Mouse (Mus musculus) cerebellum, adult 9-10 months (tissue): ENCODE results near the gene Ifi211.
"Not testable (repeated sequence)": the region's sequence is repeated elsewhere in the genome, so short reads cannot be mapped to it uniquely, and the experiment has no call there.

Experiments used
- DNase-seq: peaks from one replicate; pipeline ENCODE4 v3.0.0; 2022

Ifi211 gene

DNA sequence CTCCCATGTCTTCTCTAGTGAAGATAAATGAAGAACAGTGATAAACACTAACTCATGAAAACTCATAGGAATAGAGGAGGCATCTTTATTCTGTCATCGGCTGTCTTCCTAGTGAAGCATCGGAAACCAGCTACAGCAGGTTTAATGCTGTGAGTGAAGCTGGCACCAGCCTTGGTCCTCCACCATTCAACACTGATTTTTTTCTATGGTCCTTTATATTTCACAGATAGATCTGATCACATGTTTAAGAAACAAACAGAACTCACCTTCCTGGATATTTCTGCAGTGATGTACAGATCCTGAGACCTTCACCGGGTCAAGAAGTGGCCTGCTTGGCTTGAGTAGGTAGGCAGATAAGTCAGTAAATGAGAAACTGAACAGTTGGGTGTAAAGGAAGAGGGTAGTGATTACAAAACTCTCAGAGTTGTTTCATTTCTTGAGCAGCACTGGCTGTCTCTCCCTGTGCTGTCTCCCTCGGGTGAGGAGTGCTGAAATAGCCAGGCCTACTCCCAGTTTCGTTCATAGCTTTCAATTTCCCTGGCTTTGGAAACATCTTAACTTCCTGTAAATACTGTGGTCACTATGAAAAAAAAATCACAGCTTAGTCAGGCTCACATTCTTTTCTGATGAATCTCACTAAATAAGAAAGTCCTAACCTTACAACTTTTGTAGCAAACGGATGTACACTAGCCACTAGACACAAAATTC is at the start of gene Ifi211:
Gene Ifi211, minus strand, starts transcription at position 499 of the 708 bp plus-strand sequence.
- not testable (repeated sequence) for DNase-seq

DNA sequence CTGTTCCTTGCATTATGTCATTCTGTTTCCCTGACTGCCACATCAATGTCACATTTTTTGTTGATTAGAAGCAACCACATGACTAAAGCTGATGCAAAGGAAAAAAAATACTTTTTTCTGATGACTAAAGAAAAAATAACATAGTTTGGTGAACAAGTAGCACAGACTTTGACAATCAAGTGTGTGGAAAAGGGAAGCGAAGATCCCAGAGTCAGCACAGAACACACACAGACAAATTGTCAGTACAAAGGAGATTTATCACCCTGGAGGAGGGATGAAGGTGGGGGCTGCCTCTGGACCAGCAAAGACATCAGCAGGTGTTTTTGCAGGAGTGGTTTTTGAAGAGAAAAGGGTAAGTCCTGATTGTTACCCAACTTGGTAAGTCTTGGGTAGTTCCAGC is 48.6 kb upstream of the Ifi211 start:
- not testable (repeated sequence) for DNase-seq

DNA sequence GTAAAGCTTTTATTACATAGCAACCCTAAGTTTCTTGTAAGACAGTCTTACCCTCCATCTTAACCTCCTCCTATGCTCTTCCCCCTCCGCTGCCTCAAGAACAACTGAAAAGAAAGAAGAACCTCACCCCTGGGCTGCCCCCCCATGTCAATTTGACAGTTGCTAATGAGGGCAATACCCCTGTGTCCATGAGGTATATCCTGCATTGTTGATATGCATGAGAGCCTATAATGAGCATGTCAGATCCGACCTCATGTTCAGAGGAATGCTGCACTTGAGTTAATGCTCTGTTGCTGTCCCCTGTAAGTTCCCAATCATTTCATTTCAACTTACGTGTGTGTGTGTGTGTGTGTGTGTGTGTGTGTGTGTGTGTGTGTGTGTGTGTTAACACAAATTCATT is 47.2 kb upstream of the Ifi211 start:
- DNase-seq = not testable (repeated sequence)

GRCm38 (mm10) chr1:173955839-173956527 is 43.1 kb upstream of the Ifi211 start:
- not testable (repeated sequence) for DNase-seq

DNA sequence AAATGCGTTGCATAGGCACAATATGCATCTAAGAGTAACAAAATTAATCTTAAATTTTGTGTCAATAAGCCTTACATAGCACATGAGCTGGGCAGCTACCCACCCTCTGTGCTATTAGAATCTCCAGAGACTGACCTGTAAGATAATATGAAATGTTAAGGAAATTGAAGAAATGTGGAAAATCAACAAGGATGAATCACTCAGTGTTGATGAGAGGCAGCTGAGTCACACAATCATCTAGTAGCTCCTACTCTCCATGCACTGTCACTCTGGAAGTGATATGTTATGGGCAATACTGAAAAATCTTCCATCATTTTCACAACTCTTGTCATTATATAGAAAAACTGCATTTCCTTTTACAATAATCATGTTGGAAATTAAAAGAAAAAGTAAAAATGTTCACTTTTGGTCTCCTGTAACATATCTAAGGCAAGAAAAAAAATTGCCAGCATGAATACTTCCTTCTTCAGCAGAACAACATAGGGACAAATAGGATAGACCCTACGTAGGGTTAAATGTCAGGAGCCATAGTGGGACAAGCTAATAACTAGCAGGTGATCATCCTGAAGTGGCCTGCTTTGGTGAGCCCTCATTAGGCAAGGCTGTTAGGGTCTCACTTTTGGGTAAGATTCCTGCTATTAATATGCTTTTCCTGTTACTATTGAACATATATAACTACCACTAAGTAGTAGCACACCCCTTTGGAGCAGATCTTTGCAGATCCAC is 42.4 kb upstream of the Ifi211 start:
- no peak for DNase-seq

GRCm38 (mm10) chr1:173953563-173953962 is 40.7 kb upstream of the Ifi211 start:
- no peak for DNase-seq

DNA sequence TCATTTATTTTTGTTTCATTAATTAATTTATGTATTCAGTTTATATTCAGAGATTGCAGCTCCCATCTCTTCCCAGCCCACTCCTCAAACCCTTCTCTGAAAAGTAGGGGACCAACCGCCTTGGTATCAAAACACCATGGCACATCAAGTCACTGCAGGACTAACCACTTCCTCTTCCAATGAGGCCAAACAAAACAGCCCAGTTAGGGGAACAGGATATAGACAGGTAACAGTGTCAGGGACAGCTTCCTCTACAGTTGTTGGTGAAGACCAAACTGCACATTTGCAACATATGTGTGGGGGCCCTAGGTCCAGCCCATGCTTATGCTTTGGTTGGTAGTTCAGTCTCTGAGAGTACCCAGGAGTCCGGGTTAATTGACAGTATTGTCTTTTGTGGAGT is 36.2 kb upstream of the Ifi211 start:
- DNase-seq = not testable (repeated sequence)

DNA sequence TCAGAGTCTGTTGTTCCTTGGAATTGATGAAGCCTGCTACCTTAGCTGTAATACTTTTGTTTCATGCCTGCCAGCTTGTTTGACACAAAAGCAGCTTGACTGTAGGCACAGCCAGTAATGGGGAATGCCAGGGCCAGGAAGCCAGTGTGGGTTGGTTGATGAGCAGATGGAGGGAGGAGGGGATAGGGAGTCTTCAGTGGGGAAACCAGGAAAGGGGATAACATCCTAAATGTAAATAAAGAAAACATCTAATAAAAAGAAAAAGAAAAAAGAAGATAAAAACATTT is 29.9 kb upstream of the Ifi211 start:
- DNase-seq = not testable (repeated sequence)

- not testable (repeated sequence) for DNase-seq
Observed at GRCm38 (mm10) chr1:173941924-173942779, 29.3 kb upstream of the Ifi211 start, which contains the start of the genes Mndal and Ifi203. Gene Mndal, minus strand, starts transcription at chr1:173942491. Gene Ifi203, minus strand, starts transcription at chr1:173942672.

DNA sequence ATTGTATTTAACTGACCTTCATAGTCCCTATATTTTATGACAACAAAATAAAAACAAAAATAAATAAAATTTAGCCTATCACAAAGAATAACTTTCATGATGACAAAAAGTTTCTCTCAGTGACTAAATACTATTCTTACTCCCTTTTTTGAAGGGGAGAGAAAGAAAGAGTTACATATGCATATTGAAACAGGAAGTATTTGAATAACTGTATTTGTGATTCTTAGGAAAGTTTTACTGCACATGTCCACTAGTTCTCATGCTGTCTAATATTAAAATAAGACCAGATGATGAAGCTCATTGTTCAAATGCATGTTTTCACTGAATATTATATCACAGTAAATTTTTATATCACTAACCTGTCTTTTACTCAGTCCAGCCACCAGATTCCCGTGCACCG is 28.7 kb upstream of the Ifi211 start:
- not testable (repeated sequence) for DNase-seq

GRCm38 (mm10) chr1:173919279-173919678 is 6.4 kb upstream of the Ifi211 start:
- DNase-seq = not testable (repeated sequence)

DNA sequence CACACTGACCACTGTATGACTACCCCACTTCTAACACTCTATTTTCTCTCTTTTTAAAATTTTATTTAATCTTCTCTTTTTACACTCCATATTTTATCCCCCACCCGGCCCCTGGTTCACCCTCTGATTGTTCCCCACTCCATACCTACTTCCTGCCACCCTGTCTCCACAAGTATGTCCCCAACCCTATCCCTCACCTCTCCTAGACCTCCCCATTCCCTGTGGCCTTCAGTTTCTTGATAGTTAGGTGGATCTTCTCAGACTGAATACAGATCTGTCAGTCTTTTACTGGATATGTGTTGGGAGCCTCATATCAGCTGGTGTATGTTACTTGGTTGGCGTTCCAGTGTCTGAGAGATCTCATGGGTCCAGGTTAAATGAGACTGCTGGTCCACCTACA is 1.7 kb upstream of the Ifi211 start:
- DNase-seq = no peak

DNA sequence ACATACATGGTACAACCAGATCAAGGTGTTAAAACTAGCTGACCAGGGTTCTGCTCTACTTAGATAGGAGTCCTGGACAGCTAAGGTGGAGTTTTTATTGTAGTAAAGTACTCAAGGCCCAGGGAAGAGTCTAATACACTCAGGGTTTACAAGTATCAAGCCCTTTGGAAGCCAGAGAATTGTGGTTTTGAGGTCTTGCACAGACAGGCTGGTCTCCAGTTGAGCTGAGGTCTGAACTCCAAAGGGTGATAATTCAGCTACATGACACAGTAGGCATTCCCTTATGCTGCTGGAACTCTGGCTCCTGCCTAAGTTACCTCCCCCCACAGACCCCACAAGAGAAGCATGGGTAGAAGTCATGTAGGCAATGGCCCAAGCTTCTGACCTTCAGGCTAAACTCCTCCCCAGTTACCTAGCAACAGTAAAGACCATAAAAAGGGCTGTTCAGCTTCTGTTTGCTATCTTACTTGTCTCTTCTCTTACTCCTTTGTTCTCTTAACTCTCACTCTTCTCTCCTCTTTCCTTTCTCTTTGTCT is 478 bp upstream of the Ifi211 start:
- DNase-seq = not testable (repeated sequence)

GRCm38 (mm10) chr1:173911808-173912464 is 910 bp downstream of the Ifi211 start:
- DNase-seq = no peak

DNA sequence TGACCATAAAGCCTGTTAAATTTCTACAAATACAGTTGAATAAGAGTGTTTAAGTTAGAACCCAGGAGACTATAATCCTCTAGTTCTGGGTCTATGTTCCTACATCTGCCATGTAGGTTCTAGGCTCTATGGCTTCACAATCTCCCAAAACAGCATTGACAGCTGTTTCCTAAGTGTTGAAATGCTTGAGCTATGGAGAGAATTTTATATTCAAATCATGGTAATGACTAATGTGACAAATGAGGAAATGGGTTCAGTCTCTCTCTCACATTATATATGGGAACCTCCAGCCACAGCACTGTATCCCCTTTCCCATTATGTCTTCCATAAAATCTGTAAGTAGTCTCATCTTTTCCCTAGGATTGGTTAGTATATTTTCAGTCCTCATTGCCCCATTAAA is 4.5 kb downstream of the Ifi211 start:
- not testable (repeated sequence) for DNase-seq

DNA sequence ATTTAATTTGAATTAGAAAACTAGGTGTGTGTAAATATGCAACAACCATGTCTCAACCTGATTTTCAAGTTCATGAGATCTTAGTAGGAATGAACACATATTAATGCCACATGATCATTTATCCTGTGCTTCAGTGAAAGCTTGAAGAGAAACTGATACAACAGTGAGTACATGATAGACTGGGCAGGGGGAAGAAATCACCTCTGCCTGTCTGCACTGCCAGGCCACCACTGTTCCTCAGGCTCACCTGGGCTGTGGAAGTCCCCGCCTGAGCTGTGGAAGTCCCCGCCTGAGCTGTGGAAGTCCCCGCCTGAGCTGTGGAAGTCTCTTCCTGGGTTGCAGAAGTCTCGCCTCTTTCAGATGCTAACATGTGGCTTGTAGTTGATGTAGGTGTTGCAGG is 7.0 kb downstream of the Ifi211 start:
- not testable (repeated sequence) for DNase-seq

DNA sequence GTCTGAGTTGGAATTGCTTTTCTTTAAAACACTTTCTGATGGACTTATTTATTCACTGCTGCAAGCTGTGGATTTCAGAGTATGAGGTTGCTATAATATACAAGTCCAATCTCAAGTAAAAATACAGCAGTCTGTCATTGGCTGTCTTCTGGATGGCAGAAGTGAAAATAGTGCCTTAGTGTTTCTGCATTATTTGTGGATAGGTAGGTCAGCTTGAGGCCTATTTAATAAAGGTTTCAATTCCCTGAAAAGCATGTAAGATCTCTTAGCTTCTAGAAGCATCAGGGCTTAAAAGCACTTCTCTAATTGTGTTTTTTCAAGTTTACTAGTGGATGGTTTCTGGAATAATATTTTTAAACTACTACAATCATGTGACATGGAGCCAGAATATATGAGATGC is 23.1 kb downstream of the Ifi211 start:
- DNase-seq = not testable (repeated sequence)

- not testable (repeated sequence) for DNase-seq
Observed at GRCm38 (mm10) chr1:173887026-173887787, 25.6 kb downstream of the Ifi211 start.

DNA sequence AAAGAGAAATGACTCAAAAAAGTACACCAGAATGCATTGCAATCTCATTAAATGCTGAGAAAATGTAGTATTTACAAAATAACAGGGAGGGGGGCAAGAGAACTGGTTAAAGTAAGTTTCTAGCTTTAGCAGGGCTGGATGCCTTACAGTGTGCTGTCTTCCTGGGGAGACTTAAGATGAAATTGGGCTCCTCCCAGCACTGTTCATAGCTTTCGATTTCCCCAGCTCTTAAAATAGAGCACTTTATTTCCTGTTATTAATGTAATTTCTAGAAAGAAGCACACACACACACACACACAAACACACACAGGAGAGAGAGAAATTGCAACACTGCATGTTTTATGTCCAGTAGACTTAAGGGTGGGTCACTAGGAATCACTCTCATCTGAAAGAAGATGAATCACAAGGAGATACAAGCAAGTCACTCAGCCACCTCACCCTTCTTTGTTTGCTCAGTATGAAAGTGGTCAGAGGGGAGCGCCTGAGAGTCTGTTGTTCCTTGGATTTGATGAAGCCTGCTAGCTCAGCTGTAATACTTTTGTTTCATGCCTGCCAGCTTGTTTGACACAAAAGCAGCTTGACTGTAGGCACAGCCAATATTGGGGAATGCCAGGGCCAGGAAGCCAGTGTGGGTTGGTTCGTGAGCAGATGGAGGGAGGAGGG is 32.7 kb downstream of the Ifi211 start:
- not testable (repeated sequence) for DNase-seq

DNA sequence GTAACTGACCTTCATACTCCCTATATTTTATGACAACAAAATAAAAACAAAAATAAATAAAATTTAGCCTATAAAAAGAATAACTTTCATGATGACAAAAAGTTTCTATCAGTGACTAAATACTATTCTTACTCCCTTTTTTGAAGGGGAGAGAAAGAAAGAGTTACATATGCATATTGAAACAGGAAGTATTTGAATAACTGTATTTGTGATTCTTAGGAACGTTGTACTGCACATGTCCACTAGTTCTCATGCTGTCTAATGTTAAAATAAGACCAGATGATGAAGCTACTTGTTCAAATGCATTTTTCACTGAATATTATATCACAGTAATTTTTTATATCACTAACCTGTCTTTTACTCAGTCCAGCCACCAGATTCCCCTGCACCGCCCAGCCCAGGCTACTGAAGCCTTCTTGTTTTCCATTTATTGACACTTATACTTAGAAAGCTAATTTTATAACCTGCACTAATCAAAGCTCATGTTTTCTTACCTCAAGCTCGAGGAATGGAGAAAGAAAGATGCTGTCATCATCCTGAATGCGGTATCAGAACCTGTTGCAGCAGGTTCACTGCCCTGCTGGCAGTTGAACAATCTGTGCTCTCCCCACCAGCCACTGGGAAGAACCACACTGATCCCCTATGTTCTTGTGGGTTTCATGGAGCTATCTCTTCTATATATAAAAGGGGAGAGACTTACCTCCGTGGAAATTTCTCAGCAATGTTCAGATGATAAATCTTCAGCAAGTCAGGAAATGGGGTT is 33.4 kb downstream of the Ifi211 start:
- not testable (repeated sequence) for DNase-seq
